Mouse (Mus musculus) G1E (cell line): ENCODE measurements around the gene H2-DMa. TPM values are rescaled to one million over a fixed set of nuclear protein-coding genes. Genes with fewer than 3 reads are reported as not detected.
A peak's percentile ranks its signal among the peaks of the same experiment; 100 is the strongest.

Experiments used
- ATAC-seq: 2 replicates; pipeline ENCODE4 v1.8.0; 2016; ENCODE audit warnings: mild to moderate bottlenecking; ENCODE audit not compliant: insufficient number of reproducible peaks, poor library complexity, low FRiP score, severe bottlenecking; ENCODE audit errors: extremely low read depth
- DNase-seq: peaks from one replicate; pipeline ENCODE4 v3.0.0; 2012; ENCODE audit warnings: low spot score
- H3K27me3 ChIP-seq: 2 replicates; pipeline ENCODE4 v1.6.1; 2012; ENCODE audit warnings: mild to moderate bottlenecking, low read length, inconsistent platforms; ENCODE audit not compliant: insufficient read depth
- H3K36me3 ChIP-seq: replicated peaks from 2 replicates; pipeline ENCODE3; 2012; ENCODE audit warnings: mild to moderate bottlenecking, inconsistent platforms
- H3K4me1 ChIP-seq: 2 replicates; pipeline ENCODE4 v1.6.1; 2012; ENCODE audit warnings: low read depth, low read length, inconsistent platforms, mixed read lengths; ENCODE audit not compliant: insufficient read depth
- H3K4me3 ChIP-seq: 2 replicates; pipeline ENCODE4 v1.5.1; 2012; ENCODE audit warnings: low read depth, mild to moderate bottlenecking, inconsistent platforms, low read length, moderate library complexity, mixed read lengths
- H3K9me3 ChIP-seq: replicated peaks from 2 replicates; pipeline ENCODE4 v1.6.1; 2012; ENCODE audit warnings: inconsistent platforms
- CTCF ChIP-seq: IDR thresholded peaks from 2 replicates; pipeline ENCODE4 v1.5.1; 2012; ENCODE audit warnings: low read depth, low read length, inconsistent platforms, mixed read lengths
- GATA1 ChIP-seq: IDR thresholded peaks from 2 replicates; pipeline ENCODE4 v1.6.1; 2012; ENCODE audit warnings: borderline replicate concordance, low read length, inconsistent platforms, mixed read lengths
- GATA2 ChIP-seq: IDR thresholded peaks from 2 replicates; pipeline ENCODE4 v1.6.1; 2012; ENCODE audit warnings: low read depth, low read length, inconsistent platforms, borderline replicate concordance
- POLR2AphosphoS5 ChIP-seq: IDR thresholded peaks from 2 replicates; pipeline ENCODE4 v1.6.1; 2012; ENCODE audit warnings: low read depth, low read length, inconsistent platforms; ENCODE audit not compliant: insufficient replicate concordance
- TAL1 ChIP-seq: conservative IDR thresholded peaks from 2 replicates; pipeline ENCODE4 v1.6.1; 2012; ENCODE audit warnings: low read depth, low read length, inconsistent platforms, mixed read lengths
- polyA plus RNA-seq: library from polyadenylated mRNA; stranded (reverse); fragments of >175 nt; gene quantifications from 2 replicates; pipeline ENCODE4 v1.2.3, GENCODE M21; 2012
- total RNA-seq, 2 experiments: library from RNA; stranded (forward) in 1 of 2; stranded (reverse) in 1 of 2; fragments of 200-1000 nt in 1 of 2; fragments of >200 nt in 1 of 2; fragmentation: Nextera tagmentation in 1 of 2; gene quantifications; 2 replicates each; pipeline ENCODE4 v1.2.3; 2014 to 2017

Gene H2-DMa
- 11.0 and 16.1 TPM in 2 replicates for total RNA-seq (2014; fragmentation: Nextera tagmentation)
- 2.8 and 3.8 TPM in 2 replicates for total RNA-seq (2017)
- polyA plus RNA-seq: 0.62 and 1.3 TPM in 2 replicates

DNA sequence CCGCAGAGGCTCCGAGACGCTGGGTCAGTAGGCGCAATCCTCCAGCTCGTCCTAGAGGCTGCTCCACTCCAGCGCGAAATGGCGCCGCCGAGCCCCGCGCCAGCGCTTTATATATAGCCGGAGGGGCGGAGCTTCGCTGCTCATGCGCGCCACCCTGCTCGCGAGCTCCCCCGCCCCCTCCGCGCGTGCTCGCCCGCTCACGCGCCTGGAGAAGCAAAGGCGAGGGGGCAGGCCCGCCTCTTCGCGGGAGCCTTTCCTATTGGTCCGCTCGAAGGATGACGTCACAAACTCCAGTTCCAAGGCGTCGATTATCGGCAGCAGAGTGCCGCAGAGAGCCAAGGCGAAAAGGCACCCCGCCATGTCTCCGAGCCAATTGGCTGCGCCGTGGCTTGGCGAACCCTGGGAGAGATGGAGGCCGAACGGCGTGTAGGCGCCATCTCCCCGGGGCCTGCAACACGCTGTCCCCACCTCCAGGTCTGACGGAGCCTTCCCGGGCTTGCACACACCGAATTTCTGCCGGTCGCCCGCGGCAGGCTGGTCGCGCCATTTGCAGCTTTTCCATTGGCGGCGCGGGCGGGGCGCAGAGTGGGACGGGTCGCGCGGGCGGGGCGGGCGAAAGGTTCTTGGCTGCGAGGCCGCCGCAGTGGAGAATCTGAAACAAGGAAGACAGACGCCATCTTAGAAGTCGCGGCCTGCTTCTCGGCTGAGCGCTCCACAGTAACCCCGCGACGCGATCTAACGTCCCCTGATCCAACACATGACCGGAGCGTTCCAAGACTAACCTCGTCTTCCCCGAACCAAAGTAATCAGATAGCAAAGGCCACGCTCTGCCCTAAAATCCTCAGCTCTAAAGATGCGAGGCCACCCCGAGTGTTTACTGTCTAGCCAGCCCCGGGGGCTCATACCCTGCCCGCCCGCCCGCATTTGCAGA is at the start of gene H2-DMa:
Gene H2-DMa (plus strand): TSS at position 293 of the 931 bp plus-strand sequence.
- Histone ChIP-seq H3K9me3 (no peaks in the 10 kb centered on the region), H3K4me3 (peak within 1 kb of the TSS; percentile 99), H3K27me3 (no peaks in the 10 kb centered on the region), H3K36me3 (peaks cover 65% of the 10 kb centered on the region), H3K4me1 (peaks cover 39% of the 10 kb centered on the region)
- no peak for TF ChIP-seq GATA1
- TF ChIP-seq CTCF: no peak
- peak; percentile 98; the same call in 1 of the 2 replicates for TF ChIP-seq POLR2AphosphoS5
- TF ChIP-seq GATA2: no peak
- TF ChIP-seq TAL1: no peak
- ATAC-seq (peak; percentile 58), DNase-seq (peak; percentile 97)

DNA sequence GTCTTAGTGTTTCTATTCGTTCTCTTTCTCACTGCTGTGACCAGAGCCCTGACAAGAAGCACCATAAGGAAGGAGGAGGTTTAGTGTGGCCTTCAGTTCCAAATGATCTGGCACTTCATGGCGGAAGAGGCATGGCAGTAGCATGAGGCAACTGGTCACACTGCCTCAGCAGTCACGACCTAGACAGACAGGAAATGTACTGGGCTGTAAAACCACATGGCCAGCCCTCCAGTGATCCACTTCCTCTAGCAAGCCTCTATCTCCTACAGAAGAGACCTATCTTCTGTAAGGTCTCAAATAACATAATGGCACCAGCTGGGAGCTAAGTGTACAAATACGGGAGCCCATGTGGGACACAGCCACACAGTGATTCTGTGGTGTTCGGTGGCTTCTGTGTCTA is 47.2 kb upstream of the H2-DMa start:
- Histone ChIP-seq H3K36me3 (no peaks in the 10 kb centered on the region), H3K27me3 (peaks cover 25% of the 10 kb centered on the region), H3K9me3 (no peaks in the 10 kb centered on the region), H3K4me1 (0 out of 2 replicates have a peak, but pooled peaks cover 2% of the 10 kb centered on the region), H3K4me3 (no peak overlapping the region)
- no peak for ATAC-seq
- no peak for DNase-seq
- no peak for TF ChIP-seq POLR2AphosphoS5
- no peak for TF ChIP-seq GATA2
- no peak for TF ChIP-seq GATA1
- TF ChIP-seq TAL1: no peak
- TF ChIP-seq CTCF: no peak

DNA sequence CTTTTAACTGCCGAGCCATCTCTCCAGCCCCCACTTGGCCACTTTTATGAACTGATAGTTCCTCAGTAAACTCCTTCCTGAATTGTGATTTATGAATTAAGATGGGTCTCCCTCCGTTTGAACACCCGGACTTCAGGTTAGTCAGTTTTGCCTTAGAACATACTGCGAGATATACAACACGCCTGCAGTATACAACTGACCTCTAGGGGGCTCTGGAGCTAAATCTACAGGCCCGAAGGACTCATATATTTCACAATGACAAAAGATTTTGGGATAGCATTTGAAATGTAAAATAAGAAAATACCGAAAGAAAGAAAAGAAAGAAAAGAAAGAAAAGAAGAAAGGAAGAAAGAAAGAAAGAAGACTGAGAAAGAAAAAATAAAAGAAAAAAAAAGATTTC is 44.1 kb upstream of the H2-DMa start:
- peaks cover 7% of the 10 kb centered on the region; the same call in 1 of the 2 replicates for H3K4me1 ChIP-seq
- H3K36me3 ChIP-seq: no peaks in the 10 kb centered on the region
- peaks cover 22% of the 10 kb centered on the region for H3K27me3 ChIP-seq
- peak; percentile 24; the same call in 1 of the 2 replicates for TF ChIP-seq CTCF
- TF ChIP-seq GATA1: no peak
- no peak overlapping the region for H3K4me3 ChIP-seq
- ATAC-seq (no peak), DNase-seq (no peak)
- H3K9me3 ChIP-seq: no peaks in the 10 kb centered on the region

- H3K4me1 ChIP-seq: peaks cover 7% of the 10 kb centered on the region; the same call in 1 of the 2 replicates
- peak; percentile 57 for DNase-seq
- ATAC-seq: no peak
- H3K27me3 ChIP-seq: peaks cover 27% of the 10 kb centered on the region
- no peaks in the 10 kb centered on the region for H3K36me3 ChIP-seq
- H3K9me3 ChIP-seq: no peaks in the 10 kb centered on the region
- TF ChIP-seq POLR2AphosphoS5 (no peak), CTCF (peak; percentile 63)
- H3K4me3 ChIP-seq: no peak overlapping the region
Observed at GRCm38 (mm10) chr17:34077549-34077948, 41.8 kb upstream of the H2-DMa start.

DNA sequence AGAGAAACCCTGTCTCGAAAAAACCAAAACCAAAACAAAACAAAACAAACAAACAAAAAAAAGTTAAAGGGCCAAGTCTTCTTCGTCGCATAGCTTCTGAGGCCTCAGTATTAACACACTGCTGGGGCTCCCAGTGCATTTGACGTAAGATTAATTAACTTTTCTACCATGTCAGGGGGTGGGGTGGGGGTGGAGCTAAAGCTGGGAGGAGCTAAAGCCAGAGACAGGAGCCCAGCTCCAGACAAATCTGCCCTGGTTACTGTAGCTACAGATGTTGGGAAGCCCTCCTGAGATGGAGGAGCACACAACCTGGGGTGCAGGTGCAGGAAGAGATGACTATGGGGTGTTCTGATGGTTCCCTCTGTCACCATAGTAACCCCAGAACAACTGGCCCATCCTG is 41.2 kb upstream of the H2-DMa start:
- no peaks in the 10 kb centered on the region for H3K36me3 ChIP-seq
- DNase-seq (no peak), ATAC-seq (no peak)
- peaks cover 7% of the 10 kb centered on the region; the same call in 1 of the 2 replicates for H3K4me1 ChIP-seq
- peaks cover 32% of the 10 kb centered on the region for H3K27me3 ChIP-seq
- H3K4me3 ChIP-seq: no peak overlapping the region
- TF ChIP-seq CTCF: no peak
- TF ChIP-seq GATA2: no peak
- TF ChIP-seq POLR2AphosphoS5: no peak
- H3K9me3 ChIP-seq: no peaks in the 10 kb centered on the region

DNA sequence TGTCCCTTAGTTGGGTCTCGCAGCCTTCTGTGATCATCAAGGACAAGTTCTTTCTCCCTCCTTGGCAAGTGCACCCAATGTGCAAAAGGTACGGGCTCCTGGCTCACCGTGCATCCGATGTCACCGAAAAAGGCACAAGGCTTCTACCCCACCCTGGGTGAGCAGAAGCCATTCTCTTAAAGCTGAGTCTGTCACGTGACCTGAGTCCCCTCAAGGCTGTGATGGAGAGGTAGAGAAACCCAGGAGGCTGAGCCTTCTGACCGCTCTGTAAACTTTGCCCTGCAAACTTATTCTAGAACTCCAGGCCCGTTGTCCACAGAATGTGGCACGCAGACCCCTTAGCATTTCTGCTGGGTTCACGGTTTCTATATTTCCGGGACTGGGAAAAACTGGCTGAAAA is 40.3 kb upstream of the H2-DMa start:
- DNase-seq (no peak), ATAC-seq (no peak)
- Histone ChIP-seq H3K4me3 (no peak overlapping the region), H3K9me3 (no peaks in the 10 kb centered on the region), H3K27me3 (peaks cover 25% of the 10 kb centered on the region), H3K4me1 (peaks cover 7% of the 10 kb centered on the region; the same call in 1 of the 2 replicates), H3K36me3 (no peaks in the 10 kb centered on the region)
- TF ChIP-seq CTCF (no peak), POLR2AphosphoS5 (no peak), GATA1 (no peak), GATA2 (no peak), TAL1 (no peak)

DNA sequence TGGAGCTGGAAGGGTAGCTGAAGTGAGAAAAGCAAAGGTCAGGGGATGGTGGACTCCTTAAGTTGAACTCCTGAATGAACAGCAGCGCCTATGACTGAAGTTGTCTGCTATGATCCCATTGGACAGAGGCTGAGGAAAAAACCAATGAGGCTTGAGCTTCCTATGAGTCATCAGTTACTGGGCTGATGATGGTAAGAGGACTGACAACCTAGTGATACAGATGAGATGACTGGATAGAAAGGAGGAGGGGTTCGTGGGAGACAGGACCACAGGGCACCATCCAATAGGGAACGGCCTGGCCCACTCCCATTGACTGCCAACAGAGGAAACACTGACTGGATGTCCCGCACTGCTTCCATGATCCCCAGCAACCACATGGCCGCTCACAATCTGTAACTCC is 39.7 kb upstream of the H2-DMa start:
- Histone ChIP-seq H3K4me3 (no peak overlapping the region), H3K27me3 (peaks cover 31% of the 10 kb centered on the region), H3K4me1 (peaks cover 7% of the 10 kb centered on the region; the same call in 1 of the 2 replicates), H3K9me3 (no peaks in the 10 kb centered on the region), H3K36me3 (no peaks in the 10 kb centered on the region)
- DNase-seq (no peak), ATAC-seq (peak; percentile 45; the same call in 1 of the 2 replicates)
- TF ChIP-seq POLR2AphosphoS5 (no peak), GATA2 (no peak), CTCF (no peak), GATA1 (no peak), TAL1 (no peak)
